Mouse (Mus musculus) embryonic facial prominence, embryonic 14.5 days (tissue): ENCODE results near the gene Rpl34. TPM values are rescaled to one million over a fixed set of nuclear protein-coding genes. Genes with fewer than 3 reads are reported as not detected.

Source experiments
- ATAC-seq: fragments of 200-750 bp; cut with Nextera tagmentation; 2 replicates; pipeline ENCODE4 v1.8.0; 2017; ENCODE audit warnings: low read depth, moderate number of reproducible peaks, moderate TSS enrichment
- DNase-seq: peaks from one replicate; pipeline ENCODE4 v3.0.0-alpha.2; 2015; ENCODE audit warnings: low spot score
- H3K27ac ChIP-seq: fragments of 300-500 bp; sonication (generic); replicated peaks from 2 replicates; pipeline ENCODE4 v1.5.1; 2014; ENCODE audit warnings: low read depth, mild to moderate bottlenecking, low read length, moderate library complexity
- H3K27me3 ChIP-seq: fragments of 300-500 bp; sonication (generic); replicated peaks from 2 replicates; pipeline ENCODE4 v1.6.1; 2014; ENCODE audit warnings: low read length; ENCODE audit not compliant: control insufficient read depth, insufficient read depth
- H3K36me3 ChIP-seq: fragments of 300-500 bp; sonication (generic); 2 replicates; pipeline ENCODE4 v1.6.1; 2014; ENCODE audit warnings: low read length, mixed read lengths; ENCODE audit not compliant: control insufficient read depth, insufficient read depth
- H3K4me1 ChIP-seq: fragments of 300-500 bp; sonication (generic); 2 replicates; pipeline ENCODE4 v1.6.1; 2014; ENCODE audit warnings: antibody characterized with exemption, low read length; ENCODE audit not compliant: control insufficient read depth, insufficient read depth
- H3K4me2 ChIP-seq: fragments of 300-500 bp; sonication (generic); 2 replicates; pipeline ENCODE4 v1.6.1; 2014; ENCODE audit warnings: low read depth, mild to moderate bottlenecking, low read length, moderate library complexity, mixed read lengths
- H3K4me3 ChIP-seq: fragments of 300-500 bp; sonication (generic); 2 replicates; pipeline ENCODE4 v1.5.1; 2014; ENCODE audit warnings: low read depth, mild to moderate bottlenecking, low read length
- H3K9ac ChIP-seq: fragments of 300-500 bp; sonication (generic); 2 replicates; pipeline ENCODE4 v1.6.1; 2014; ENCODE audit warnings: low read depth, mild to moderate bottlenecking, low read length, moderate library complexity, mixed read lengths
- H3K9me3 ChIP-seq: fragments of 300-500 bp; sonication (generic); 2 replicates; pipeline ENCODE4 v1.6.1; 2016; ENCODE audit warnings: low read length; ENCODE audit not compliant: control insufficient read depth
- WGBS: fragments of 180-500 bp; shearing (Covaris S2); extraction: QIAGEN DNeasy Blood & Tissue Kit; methylation state at CpG from one replicate; pipeline ENCODE4 v1.1.7; 2014; 5-methylcytosine and 5-hydroxymethylcytosine counted together
- polyA plus RNA-seq: library from polyadenylated mRNA; unstranded; fragments of >200 nt; fragmentation: Nextera tagmentation; extraction: Ambion mirVana; gene quantifications from 2 replicates; pipeline ENCODE4 v1.2.1, GENCODE M21; 2014

Gene Rpl34
- polyA plus RNA-seq, 1 experiment from 2014 or later = 1,207 TPM

DNA sequence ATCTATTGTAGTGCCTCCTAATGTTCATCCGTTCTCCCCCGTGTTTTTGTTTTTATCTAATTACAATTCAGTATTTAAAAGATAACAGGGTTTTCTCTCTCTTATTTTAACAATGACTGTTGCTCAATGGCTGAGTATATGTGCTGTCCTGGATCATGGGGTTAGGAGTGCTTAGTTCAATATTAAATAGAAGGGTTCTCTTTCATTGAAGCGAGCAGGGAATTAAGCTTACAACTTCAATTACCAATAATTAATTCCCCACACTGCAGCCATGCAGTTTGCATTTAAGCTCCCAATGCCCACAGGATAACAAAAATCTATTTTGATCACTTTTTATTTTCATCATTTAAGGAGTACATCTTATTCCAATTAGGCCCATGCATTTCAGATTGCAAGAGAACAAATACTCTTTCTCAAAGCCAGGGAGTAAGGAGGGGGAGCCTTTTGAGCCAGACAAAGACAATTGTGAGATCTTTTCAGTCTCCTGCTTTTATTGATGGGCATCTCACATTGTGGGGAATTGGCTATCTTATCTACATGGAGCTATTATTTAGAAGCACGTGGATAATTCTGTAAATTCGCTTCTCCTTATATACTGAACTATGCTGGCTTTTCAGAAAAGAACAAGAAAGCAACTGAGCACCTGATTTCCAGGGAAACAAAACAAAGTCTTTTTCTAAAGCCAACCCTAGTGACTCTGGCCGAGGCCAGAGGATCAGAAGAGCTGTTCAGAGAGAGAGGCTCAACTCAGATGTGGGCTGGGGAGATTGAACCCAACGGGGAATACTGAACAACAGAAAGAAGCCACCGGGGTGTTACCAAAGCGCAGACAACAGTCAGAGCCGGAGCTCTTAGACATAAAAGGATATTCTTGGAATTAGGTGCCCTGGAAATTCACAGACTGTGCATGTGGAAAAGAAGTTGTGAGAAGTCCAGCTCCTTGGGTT lies 16.7 kb upstream of the Rpl34 start:
- 72% methylated on average over 10 of the region's 10 CpGs for WGBS
- no peak overlapping the region for H3K9ac ChIP-seq
- H3K36me3 ChIP-seq = no peaks in the 10 kb centered on the region
- H3K4me2 ChIP-seq = no peak overlapping the region
- H3K9me3 ChIP-seq = peaks cover 9% of the 10 kb centered on the region; the same call in 1 of the 2 replicates
- no peaks in the 10 kb centered on the region for H3K27me3 ChIP-seq
- 0 out of 2 replicates have a peak overlapping the region, but pooled peaks have one; percentile 15 for H3K27ac ChIP-seq
- no peak overlapping the region for H3K4me3 ChIP-seq
- 0 out of 2 replicates have a peak, but pooled peaks cover 5% of the 10 kb centered on the region for H3K4me1 ChIP-seq
- no peak for DNase-seq
- no peak for ATAC-seq

DNA sequence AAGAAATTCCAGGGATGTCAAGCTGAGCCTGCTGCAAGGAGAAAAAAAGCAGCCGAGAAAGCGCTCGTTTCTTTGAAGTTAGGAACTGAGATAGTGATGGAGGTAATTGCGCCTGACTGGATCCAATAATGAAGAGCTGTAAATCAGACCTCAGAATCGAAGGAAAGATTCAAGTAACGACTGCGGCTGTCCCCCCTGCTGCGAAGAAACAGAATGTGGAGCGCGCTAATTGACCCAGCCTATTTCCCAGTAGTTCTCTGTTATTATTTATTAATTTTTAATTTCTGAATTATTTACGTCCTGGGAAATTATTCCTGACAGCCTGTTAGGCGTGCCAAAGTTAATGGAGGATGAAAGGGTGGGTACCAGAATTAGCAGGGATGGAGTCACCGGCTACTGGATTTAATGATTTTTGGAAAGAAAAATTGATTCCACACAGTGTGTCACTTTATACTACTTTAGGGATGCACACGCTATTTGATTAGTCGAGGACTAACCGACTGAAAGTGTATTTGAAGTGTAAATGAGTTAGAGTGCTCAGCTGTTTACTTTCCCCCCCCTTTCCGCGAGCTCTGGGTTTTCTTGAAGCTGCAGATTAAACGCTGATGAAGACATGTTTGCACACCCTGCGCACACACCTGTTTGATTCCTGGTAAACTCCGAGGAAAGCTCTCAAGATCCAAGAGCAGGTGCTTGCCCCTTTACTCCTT lies 7.6 kb upstream of the Rpl34 start:
- H3K4me2 ChIP-seq = no peak overlapping the region

DNA sequence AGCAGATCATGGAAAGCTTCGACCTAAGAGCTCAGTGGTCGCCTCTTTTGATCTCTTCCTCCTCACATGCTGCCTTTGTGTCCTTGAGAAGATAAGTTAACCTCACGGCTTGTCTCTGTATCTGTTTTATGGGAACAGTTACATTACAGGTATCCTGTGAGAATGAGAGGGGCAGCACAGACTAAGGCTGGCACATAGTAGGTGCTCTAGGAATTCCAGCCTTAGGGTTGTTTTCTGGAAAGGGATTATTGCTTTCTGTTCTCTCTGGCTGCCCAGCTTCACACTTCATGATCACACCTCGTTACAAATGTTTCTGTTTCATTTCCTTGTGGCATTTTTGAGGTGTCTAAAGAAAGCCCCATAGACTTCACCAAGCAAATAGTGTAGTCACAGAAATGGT lies 6.6 kb upstream of the Rpl34 start:
- DNase-seq = no peak
- ATAC-seq = no peak
- no peaks in the 10 kb centered on the region for H3K36me3 ChIP-seq
- H3K9me3 ChIP-seq = no peaks in the 10 kb centered on the region
- 55% methylated on average over 4 of the region's 4 CpGs for WGBS
- no peak overlapping the region for H3K9ac ChIP-seq
- no peak overlapping the region for H3K4me3 ChIP-seq
- H3K27me3 ChIP-seq = no peaks in the 10 kb centered on the region
- no peak overlapping the region for H3K4me2 ChIP-seq
- H3K27ac ChIP-seq = no peak overlapping the region
- no peaks in the 10 kb centered on the region for H3K4me1 ChIP-seq

More for the DNA sequence above, 7.6 kb upstream of the Rpl34 start:
- Histone ChIP-seq H3K27ac (no peak overlapping the region), H3K27me3 (no peaks in the 10 kb centered on the region), H3K4me3 (no peak overlapping the region), H3K9ac (no peak overlapping the region), H3K9me3 (no peaks in the 10 kb centered on the region), H3K36me3 (no peaks in the 10 kb centered on the region), H3K4me1 (no peaks in the 10 kb centered on the region)
- DNase-seq (no peak), ATAC-seq (no peak)
- WGBS = 53% methylated on average over 21 of the region's 21 CpGs

DNA sequence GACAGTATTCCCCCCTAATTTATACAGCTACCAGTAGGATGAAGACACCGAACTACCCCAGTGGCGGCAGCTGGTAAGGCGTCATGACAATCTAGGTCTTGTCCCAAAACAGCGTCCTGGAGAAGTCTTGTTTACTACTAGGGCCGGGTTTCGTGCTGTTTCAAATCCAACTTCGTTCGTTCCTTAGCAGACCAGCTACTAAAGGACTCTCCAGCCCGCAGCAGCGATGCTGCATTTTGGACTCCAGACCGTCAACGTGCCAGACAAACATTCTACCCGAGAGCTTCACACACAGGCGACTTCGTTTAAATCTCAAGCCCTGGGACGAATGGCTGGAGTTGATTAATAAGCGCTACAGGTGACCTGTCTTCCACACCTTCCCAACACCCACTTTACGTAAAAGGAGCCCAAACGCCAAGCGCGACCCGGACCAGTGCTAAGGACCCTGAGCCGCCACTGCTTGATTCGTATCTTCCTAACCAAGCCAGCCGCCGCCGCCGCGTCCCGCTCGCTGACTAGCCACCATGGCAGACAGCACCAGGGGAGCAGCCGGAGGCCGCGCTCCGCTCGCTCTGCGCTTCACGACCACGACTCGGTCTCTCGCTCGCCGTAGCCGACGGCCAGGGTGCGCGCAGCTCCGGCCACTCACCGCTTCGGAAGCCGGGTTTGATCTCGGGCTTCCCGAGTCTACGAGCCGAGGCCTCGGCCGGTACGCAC lies 568 bp downstream of the Rpl34 start:
- peak; percentile 45 for DNase-seq
- peak; percentile 50 for ATAC-seq
- Histone ChIP-seq H3K4me2 (peak overlapping the region; percentile 81), H3K27me3 (no peaks in the 10 kb centered on the region), H3K9me3 (no peaks in the 10 kb centered on the region), H3K36me3 (peaks cover 40% of the 10 kb centered on the region), H3K4me3 (peak overlapping the region; percentile 99), H3K9ac (peak overlapping the region; percentile 99), H3K4me1 (peaks cover 18% of the 10 kb centered on the region), H3K27ac (peak overlapping the region; percentile 91)
- under 1% methylated on average over 37 of the region's 58 CpGs for WGBS

DNA sequence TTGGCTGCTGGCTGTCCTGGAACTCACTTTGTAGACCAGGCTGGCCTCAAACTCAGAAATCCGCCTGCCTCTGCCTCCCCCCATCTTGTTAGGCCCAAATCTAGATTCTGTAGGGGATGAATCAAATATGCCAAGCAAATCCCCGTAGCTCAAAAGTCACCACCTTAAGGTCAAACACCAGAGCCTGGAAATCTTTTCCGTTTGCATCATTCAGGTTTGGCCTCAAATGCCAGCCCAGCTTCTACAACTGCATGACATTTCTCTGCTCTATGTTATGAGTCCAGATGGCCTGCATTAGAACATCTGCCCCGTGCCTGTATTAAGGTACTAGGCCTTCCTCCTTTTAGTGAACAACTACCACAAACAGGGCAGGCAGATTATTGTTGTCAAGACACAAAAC lies 2.5 kb downstream of the Rpl34 start:
- Histone ChIP-seq H3K36me3 (peaks cover 40% of the 10 kb centered on the region), H3K27me3 (no peaks in the 10 kb centered on the region), H3K4me1 (peaks cover 18% of the 10 kb centered on the region), H3K27ac (no peak overlapping the region), H3K9me3 (no peaks in the 10 kb centered on the region), H3K4me2 (peak overlapping the region; percentile 81; the same call in 1 of the 2 replicates), H3K9ac (peak overlapping the region; percentile 99), H3K4me3 (no peak overlapping the region)
- 56% methylated on average over 4 of the region's 4 CpGs for WGBS
- DNase-seq (no peak), ATAC-seq (no peak)

DNA sequence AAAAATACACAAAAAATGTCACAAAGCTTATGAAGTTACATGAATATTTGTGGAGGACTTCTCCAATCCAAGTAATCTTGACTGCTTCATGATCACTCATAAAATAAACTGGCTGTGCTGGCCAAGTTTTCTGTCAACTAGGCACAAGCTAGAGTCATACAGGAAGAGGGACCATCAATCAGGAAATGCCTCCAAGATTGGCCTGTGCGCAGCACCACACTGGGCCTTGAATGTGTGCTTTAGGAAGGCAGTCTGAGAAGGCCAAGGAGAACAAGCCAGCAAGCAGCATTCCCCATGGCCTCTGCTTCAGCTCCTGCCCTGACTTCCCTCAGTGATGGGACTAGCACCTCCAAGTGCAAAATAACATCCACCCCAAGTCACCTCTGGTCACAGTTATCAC lies 3.2 kb downstream of the Rpl34 start:
- no peak overlapping the region for H3K4me3 ChIP-seq
- no peaks in the 10 kb centered on the region for H3K9me3 ChIP-seq
- H3K4me1 ChIP-seq = peaks cover 18% of the 10 kb centered on the region
- ATAC-seq = no peak
- no peaks in the 10 kb centered on the region for H3K27me3 ChIP-seq
- peaks cover 40% of the 10 kb centered on the region for H3K36me3 ChIP-seq
- H3K27ac ChIP-seq = no peak overlapping the region
- no peak for DNase-seq
- H3K4me2 ChIP-seq = no peak overlapping the region
- no peak overlapping the region for H3K9ac ChIP-seq
- WGBS = 92% methylated on average over 1 of the region's 1 CpGs

DNA sequence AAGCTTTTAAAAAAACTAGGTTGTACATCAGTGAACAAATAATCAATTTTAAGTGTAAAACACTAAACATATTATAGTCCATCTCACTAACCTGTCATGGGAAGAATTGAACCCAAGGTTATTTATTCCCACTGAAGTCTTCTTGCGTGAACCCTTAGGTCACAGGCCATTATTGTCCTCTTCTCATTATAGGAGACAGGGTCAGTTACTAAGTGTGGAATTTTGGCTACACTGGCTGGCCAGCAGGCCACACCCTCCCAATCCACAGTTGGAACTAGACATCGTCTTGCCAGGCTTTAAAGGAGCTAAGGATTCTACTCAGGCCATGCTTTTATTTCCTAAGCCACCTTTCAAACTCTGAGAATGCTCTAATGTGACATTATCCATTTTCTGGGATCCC lies 4.5 kb downstream of the Rpl34 start:
- 68% methylated on average over 2 of the region's 2 CpGs for WGBS
- no peak for ATAC-seq

DNA sequence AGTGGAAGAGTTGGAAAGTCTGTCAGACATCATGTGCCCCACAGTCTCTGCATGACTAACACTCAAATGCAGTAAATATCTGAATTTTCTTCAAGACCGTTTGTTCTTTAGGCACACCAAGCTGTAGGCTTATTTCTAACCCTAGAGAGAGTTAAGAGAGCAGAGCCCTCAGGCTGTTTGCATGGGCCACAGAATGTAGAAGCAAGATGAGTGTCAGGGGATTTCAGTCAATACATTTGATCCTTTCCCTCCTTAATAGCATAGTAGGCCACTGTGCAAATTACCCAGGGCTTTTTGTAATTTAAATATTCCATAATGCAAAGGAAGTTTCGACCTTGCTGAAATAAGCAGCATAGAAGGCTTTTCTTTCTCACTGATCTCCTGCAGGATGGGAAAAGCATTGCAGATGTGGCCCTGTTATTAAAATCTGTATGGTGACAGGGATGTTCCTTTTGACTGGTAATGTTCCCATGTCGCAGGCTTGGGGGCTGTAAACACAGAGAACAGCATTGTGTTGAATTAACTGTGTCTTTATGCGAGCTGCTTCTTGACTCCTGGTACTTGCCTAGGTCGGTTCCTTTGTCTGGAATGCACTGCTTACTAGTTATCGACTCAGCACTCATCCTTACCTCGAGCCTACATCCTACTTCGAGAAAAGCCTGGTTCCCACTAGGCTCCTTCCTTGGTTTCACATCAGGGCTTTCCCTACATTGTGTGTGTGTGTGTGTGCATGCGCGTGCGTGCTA lies 7.3 kb downstream of the Rpl34 start:
- no peak overlapping the region for H3K4me2 ChIP-seq
- 0 out of 2 replicates have a peak overlapping the region, but pooled peaks have one; percentile 6 for H3K27ac ChIP-seq
- no peak overlapping the region for H3K4me3 ChIP-seq
- H3K36me3 ChIP-seq = peaks cover 27% of the 10 kb centered on the region
- H3K27me3 ChIP-seq = no peaks in the 10 kb centered on the region
- no peaks in the 10 kb centered on the region for H3K9me3 ChIP-seq
- H3K9ac ChIP-seq = no peak overlapping the region
- no peak for ATAC-seq
- DNase-seq = no peak
- WGBS = 62% methylated on average over 11 of the region's 11 CpGs
- H3K4me1 ChIP-seq = 0 out of 2 replicates have a peak, but pooled peaks cover 2% of the 10 kb centered on the region

More for the DNA sequence above, 4.5 kb downstream of the Rpl34 start:
- peaks cover 14% of the 10 kb centered on the region for H3K4me1 ChIP-seq
- no peaks in the 10 kb centered on the region for H3K9me3 ChIP-seq
- H3K4me2 ChIP-seq = no peak overlapping the region
- H3K27ac ChIP-seq = no peak overlapping the region
- peaks cover 40% of the 10 kb centered on the region for H3K36me3 ChIP-seq
- no peak overlapping the region for H3K4me3 ChIP-seq
- no peaks in the 10 kb centered on the region for H3K27me3 ChIP-seq
- no peak for DNase-seq
- no peak overlapping the region for H3K9ac ChIP-seq
